Mouse (Mus musculus): ENCODE results near the gene Aars. TPM values are rescaled to one million over a fixed set of nuclear protein-coding genes. Genes with fewer than 3 reads are reported as not detected.
A peak's percentile ranks its signal among the peaks of the same experiment; 100 is the strongest.
"Not testable (repeated sequence)": the region's sequence is repeated elsewhere in the genome, so short reads cannot be mapped to it uniquely, and the experiment has no call there.

Aars gene
- polyA plus RNA-seq, 2 experiments: 46.9 to 50.5 TPM

DNA sequence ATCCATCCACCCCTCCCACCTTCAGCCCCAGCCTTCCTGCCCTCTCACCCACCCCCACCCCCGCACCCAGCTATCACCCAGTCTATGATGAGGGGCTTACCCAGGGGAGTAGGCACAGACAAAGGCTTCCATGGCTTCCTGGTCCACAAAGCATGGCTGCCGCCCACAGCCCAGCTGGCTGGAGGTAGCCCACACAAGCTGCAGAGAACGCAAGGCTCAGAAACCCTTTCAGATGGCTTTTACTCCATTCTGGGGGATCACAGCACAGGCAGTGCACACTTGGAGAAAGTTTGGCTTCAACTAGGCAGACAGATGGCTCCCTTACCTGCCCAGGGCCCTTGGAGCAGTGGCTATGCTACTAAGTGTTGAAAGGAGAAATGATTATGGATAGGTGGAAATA, 43.0 kb downstream of the Aars start:
- H3K9me3 ChIP-seq (ENCODE audit: control insufficient read depth, low read length): no peaks in the 10 kb centered on the region
- H3K9ac ChIP-seq (ENCODE audit: low read depth, low read length, severe bottlenecking): no peak overlapping the region
- H3K4me2 ChIP-seq (replicated peaks; ENCODE audit: low read depth, low read length, severe bottlenecking): no peak overlapping the region
- H3K4me3 ChIP-seq (replicated peaks; ENCODE audit: low read length): no peak overlapping the region
- 79% methylated on average over 3 of the region's 3 CpGs for WGBS
- TF ChIP-seq POLR2A (IDR thresholded peaks at IDR 0.05; ENCODE audit: borderline replicate concordance, extremely low read depth, insufficient read depth, insufficient read length): no peak
- no peaks in the 10 kb centered on the region for H3K36me3 ChIP-seq (ENCODE audit: control insufficient read depth, insufficient read depth, low read length)
- no peak for ATAC-seq (ENCODE audit: low FRiP score, low read depth)
- no peak overlapping the region for H3K27ac ChIP-seq (replicated peaks; ENCODE audit: low read depth, low read length)
- no peak for DNase-seq (ENCODE audit: low spot score)
- H3K27me3 ChIP-seq (ENCODE audit: control insufficient read depth, insufficient read depth, low read length): no peaks in the 10 kb centered on the region
- H3K4me1 ChIP-seq (ENCODE audit: control insufficient read depth, insufficient read depth, low read length): no peaks in the 10 kb centered on the region

GRCm38 (mm10) chr8:111079461-111079860, 46.5 kb downstream of the Aars start:
- no peak overlapping the region for H3K4me2 ChIP-seq (replicated peaks; ENCODE audit: low read depth, low read length, severe bottlenecking)
- no peaks in the 10 kb centered on the region for H3K36me3 ChIP-seq (ENCODE audit: control insufficient read depth, insufficient read depth, low read length)
- H3K4me3 ChIP-seq (replicated peaks; ENCODE audit: low read length): no peak overlapping the region
- no peak overlapping the region for H3K9ac ChIP-seq (ENCODE audit: low read depth, low read length, severe bottlenecking)
- no peak for TF ChIP-seq POLR2A (IDR thresholded peaks at IDR 0.05; ENCODE audit: borderline replicate concordance, extremely low read depth, insufficient read depth, insufficient read length)
- no peak overlapping the region for H3K27ac ChIP-seq (replicated peaks; ENCODE audit: low read depth, low read length)
- 69% methylated on average over 5 of the region's 5 CpGs for WGBS
- ATAC-seq (ENCODE audit: low FRiP score, low read depth) (no peak), DNase-seq (ENCODE audit: low spot score) (no peak)
- no peaks in the 10 kb centered on the region for H3K27me3 ChIP-seq (ENCODE audit: control insufficient read depth, insufficient read depth, low read length)
- H3K9me3 ChIP-seq (ENCODE audit: control insufficient read depth, low read length): no peaks in the 10 kb centered on the region
- H3K4me1 ChIP-seq (ENCODE audit: control insufficient read depth, insufficient read depth, low read length): no peaks in the 10 kb centered on the region

DNA sequence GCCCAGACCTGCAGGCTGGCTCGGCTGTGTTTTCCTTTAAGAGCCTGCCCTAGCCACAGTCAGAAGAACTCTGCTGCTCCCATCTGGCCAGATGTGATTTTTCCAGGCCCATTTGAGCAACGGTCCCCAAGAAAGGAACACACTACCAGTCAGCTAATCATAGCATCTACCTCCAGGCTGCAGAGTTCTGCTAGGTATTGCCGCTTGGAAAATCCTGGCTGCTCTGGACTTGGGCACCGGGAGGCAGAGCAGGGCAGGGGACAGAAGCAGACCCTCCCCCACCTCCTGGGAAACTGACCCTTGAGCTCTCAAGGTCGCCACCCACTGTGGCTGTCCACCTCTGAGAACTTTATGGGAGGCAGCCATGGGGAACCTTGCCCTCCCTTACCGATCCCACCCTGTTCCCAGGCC, 46.9 kb downstream of the Aars start:
- Histone ChIP-seq H3K36me3 (ENCODE audit: control insufficient read depth, insufficient read depth, low read length) (no peaks in the 10 kb centered on the region), H3K9me3 (ENCODE audit: control insufficient read depth, low read length) (no peaks in the 10 kb centered on the region), H3K4me2 (replicated peaks; ENCODE audit: low read depth, low read length, severe bottlenecking) (no peak overlapping the region), H3K9ac (ENCODE audit: low read depth, low read length, severe bottlenecking) (no peak overlapping the region), H3K4me1 (ENCODE audit: control insufficient read depth, insufficient read depth, low read length) (no peaks in the 10 kb centered on the region), H3K4me3 (replicated peaks; ENCODE audit: low read length) (no peak overlapping the region), H3K27ac (replicated peaks; ENCODE audit: low read depth, low read length) (no peak overlapping the region), H3K27me3 (ENCODE audit: control insufficient read depth, insufficient read depth, low read length) (no peaks in the 10 kb centered on the region)
- WGBS: 29% methylated on average over 6 of the region's 6 CpGs
- DNase-seq (ENCODE audit: low spot score): no peak
- no peak for TF ChIP-seq POLR2A (IDR thresholded peaks at IDR 0.05; ENCODE audit: borderline replicate concordance, extremely low read depth, insufficient read depth, insufficient read length)
- no peak for ATAC-seq (ENCODE audit: low FRiP score, low read depth)

- WGBS: 53% methylated on average over 12 of the region's 12 CpGs
- Histone ChIP-seq H3K36me3 (ENCODE audit: control insufficient read depth, insufficient read depth, low read length) (no peaks in the 10 kb centered on the region), H3K4me3 (replicated peaks; ENCODE audit: low read length) (no peak overlapping the region), H3K4me1 (ENCODE audit: control insufficient read depth, insufficient read depth, low read length) (no peaks in the 10 kb centered on the region), H3K9ac (ENCODE audit: low read depth, low read length, severe bottlenecking) (no peak overlapping the region), H3K4me2 (replicated peaks; ENCODE audit: low read depth, low read length, severe bottlenecking) (no peak overlapping the region), H3K9me3 (ENCODE audit: control insufficient read depth, low read length) (no peaks in the 10 kb centered on the region), H3K27ac (replicated peaks; ENCODE audit: low read depth, low read length) (no peak overlapping the region), H3K27me3 (ENCODE audit: control insufficient read depth, insufficient read depth, low read length) (no peaks in the 10 kb centered on the region)
- no peak for TF ChIP-seq POLR2A (IDR thresholded peaks at IDR 0.05; ENCODE audit: borderline replicate concordance, extremely low read depth, insufficient read depth, insufficient read length)
- ATAC-seq (ENCODE audit: low FRiP score, low read depth) (no peak), DNase-seq (ENCODE audit: low spot score) (no peak)
Measured at GRCm38 (mm10) chr8:111081580-111082258, 48.8 kb downstream of the Aars start.

- not testable (repeated sequence) for H3K4me3 ChIP-seq (replicated peaks; ENCODE audit: low read length); H3K4me1 ChIP-seq (ENCODE audit: control insufficient read depth, insufficient read depth, low read length); ATAC-seq (ENCODE audit: low FRiP score, low read depth); H3K4me2 ChIP-seq (replicated peaks; ENCODE audit: low read depth, low read length, severe bottlenecking); H3K9ac ChIP-seq (ENCODE audit: low read depth, low read length, severe bottlenecking); H3K27me3 ChIP-seq (ENCODE audit: control insufficient read depth, insufficient read depth, low read length); H3K36me3 ChIP-seq (ENCODE audit: control insufficient read depth, insufficient read depth, low read length); H3K27ac ChIP-seq (replicated peaks; ENCODE audit: low read depth, low read length); H3K9me3 ChIP-seq (ENCODE audit: control insufficient read depth, low read length); DNase-seq (ENCODE audit: low spot score)
- 92% methylated on average over 5 of the region's 5 CpGs for WGBS
Measured at GRCm38 (mm10) chr8:111083936-111084335, 51.0 kb downstream of the Aars start.

- Histone ChIP-seq H3K27ac (replicated peaks; ENCODE audit: low read depth, low read length) (no peak overlapping the region), H3K36me3 (ENCODE audit: control insufficient read depth, insufficient read depth, low read length) (no peaks in the 10 kb centered on the region), H3K4me1 (ENCODE audit: control insufficient read depth, insufficient read depth, low read length) (no peaks in the 10 kb centered on the region), H3K27me3 (ENCODE audit: control insufficient read depth, insufficient read depth, low read length) (no peaks in the 10 kb centered on the region), H3K4me2 (replicated peaks; ENCODE audit: low read depth, low read length, severe bottlenecking) (no peak overlapping the region), H3K9me3 (ENCODE audit: control insufficient read depth, low read length) (no peaks in the 10 kb centered on the region), H3K9ac (ENCODE audit: low read depth, low read length, severe bottlenecking) (no peak overlapping the region), H3K4me3 (replicated peaks; ENCODE audit: low read length) (no peak overlapping the region)
- ATAC-seq (ENCODE audit: low FRiP score, low read depth) (no peak), DNase-seq (ENCODE audit: low spot score) (peak; percentile 86)
- WGBS: 0% methylated on average over 2 of the region's 2 CpGs
- TF ChIP-seq POLR2A (IDR thresholded peaks at IDR 0.05; ENCODE audit: borderline replicate concordance, extremely low read depth, insufficient read depth, insufficient read length): no peak
Measured at GRCm38 (mm10) chr8:111090126-111090525, 57.2 kb downstream of the Aars start.
